Mouse (Mus musculus) kidney, embryonic 15.5 days (tissue): ENCODE results near the gene Slc9a9. TPM values are rescaled to one million over a fixed set of nuclear protein-coding genes. Genes with fewer than 3 reads are reported as not detected.
A peak's percentile ranks its signal among the peaks of the same experiment; 100 is the strongest.

Experiments used
- ATAC-seq: fragments of 200-750 bp; cut with Nextera tagmentation; replicated peaks from 2 replicates; pipeline ENCODE4 v1.8.0; 2017; ENCODE audit warnings: moderate TSS enrichment; ENCODE audit not compliant: low FRiP score
- H3K27ac ChIP-seq: fragments of 300-500 bp; sonication (generic); 2 replicates; pipeline ENCODE4 v1.5.1; 2015; ENCODE audit warnings: mild to moderate bottlenecking, inconsistent platforms
- H3K27me3 ChIP-seq: fragments of 300-500 bp; sonication (generic); 2 replicates; pipeline ENCODE4 v1.6.1; 2015; ENCODE audit warnings: inconsistent platforms
- H3K36me3 ChIP-seq: fragments of 300-500 bp; sonication (generic); 2 replicates; pipeline ENCODE4 v1.6.1; 2015; ENCODE audit warnings: inconsistent platforms
- H3K4me1 ChIP-seq: fragments of 300-500 bp; sonication (generic); 2 replicates; pipeline ENCODE4 v1.6.1; 2015; ENCODE audit warnings: inconsistent platforms
- H3K4me2 ChIP-seq: fragments of 300-500 bp; sonication (generic); 2 replicates; pipeline ENCODE4 v1.6.1; 2015; ENCODE audit warnings: moderate library complexity, mild to moderate bottlenecking, inconsistent platforms
- H3K4me3 ChIP-seq: fragments of 300-500 bp; sonication (generic); replicated peaks from 2 replicates; pipeline ENCODE4 v1.5.1; 2015; ENCODE audit warnings: mild to moderate bottlenecking, inconsistent platforms
- H3K9ac ChIP-seq: fragments of 300-500 bp; sonication (generic); 2 replicates; pipeline ENCODE4 v1.6.1; 2015; ENCODE audit warnings: mild to moderate bottlenecking, inconsistent platforms
- H3K9me3 ChIP-seq: fragments of 300-500 bp; sonication (generic); replicated peaks from 2 replicates; pipeline ENCODE4 v1.6.1; 2016; ENCODE audit warnings: inconsistent platforms
- WGBS: fragments of 180-500 bp; shearing (Covaris S2); methylation state at CpG from one replicate; pipeline ENCODE4 v1.1.7; 2015; ENCODE audit warnings: mixed read lengths; 5-methylcytosine and 5-hydroxymethylcytosine counted together
- polyA plus RNA-seq: library from polyadenylated mRNA; unstranded; fragments of >200 nt; fragmentation: Nextera tagmentation; extraction: Ambion mirVana; gene quantifications from 2 replicates; pipeline ENCODE4 v1.2.1, GENCODE M21; 2015

The Slc9a9 gene
- polyA plus RNA-seq, 1 experiment from 2014 or later, result 4.0 TPM

GRCm38 (mm10) chr9:95157948-95158347 is 488.2 kb downstream of the Slc9a9 start:
- H3K27ac ChIP-seq, result no peak overlapping the region
- H3K4me1 ChIP-seq, result no peaks in the 10 kb centered on the region
- no peak overlapping the region for H3K4me2 ChIP-seq
- H3K27me3 ChIP-seq, result no peaks in the 10 kb centered on the region
- 57% methylated on average over 4 of the region's 4 CpGs for WGBS
- no peak for ATAC-seq
- no peaks in the 10 kb centered on the region for H3K9me3 ChIP-seq
- no peak overlapping the region for H3K4me3 ChIP-seq
- H3K36me3 ChIP-seq, result no peaks in the 10 kb centered on the region
- no peak overlapping the region for H3K9ac ChIP-seq

DNA sequence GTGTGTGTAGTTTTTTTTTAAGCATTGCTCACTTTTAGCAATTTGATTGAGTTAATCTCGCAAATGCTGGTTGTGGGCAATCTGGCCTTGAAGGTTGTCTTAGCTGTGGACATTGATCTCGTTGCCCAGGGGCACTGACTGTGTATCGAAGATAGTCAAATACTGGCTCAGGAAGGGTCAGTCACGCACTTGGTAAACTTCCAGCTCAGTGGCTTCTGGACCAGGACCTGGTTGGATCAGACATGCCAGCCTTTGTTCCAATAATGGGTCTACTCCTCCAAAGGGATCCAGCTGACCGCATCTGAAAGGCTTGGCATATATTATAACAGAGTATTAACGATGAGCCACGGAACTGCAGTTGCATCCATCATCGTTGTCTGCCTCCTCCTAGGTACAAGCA is 489.2 kb downstream of the Slc9a9 start:
- Histone ChIP-seq H3K9ac (no peak overlapping the region), H3K27ac (no peak overlapping the region), H3K36me3 (no peaks in the 10 kb centered on the region), H3K9me3 (no peaks in the 10 kb centered on the region), H3K27me3 (no peaks in the 10 kb centered on the region), H3K4me2 (no peak overlapping the region), H3K4me3 (no peak overlapping the region), H3K4me1 (no peaks in the 10 kb centered on the region)
- ATAC-seq, result no peak
- WGBS, result 92% methylated on average over 8 of the region's 8 CpGs

GRCm38 (mm10) chr9:95160575-95161300 is 491.0 kb downstream of the Slc9a9 start:
- no peak for ATAC-seq
- Histone ChIP-seq H3K27ac (no peak overlapping the region), H3K4me2 (no peak overlapping the region), H3K9me3 (no peaks in the 10 kb centered on the region), H3K4me1 (no peaks in the 10 kb centered on the region), H3K9ac (no peak overlapping the region), H3K36me3 (no peaks in the 10 kb centered on the region), H3K27me3 (no peaks in the 10 kb centered on the region), H3K4me3 (no peak overlapping the region)
- 78% methylated on average over 7 of the region's 7 CpGs for WGBS

- no peak overlapping the region for H3K27ac ChIP-seq
- no peak for ATAC-seq
- no peaks in the 10 kb centered on the region for H3K27me3 ChIP-seq
- H3K4me3 ChIP-seq, result no peak overlapping the region
- 62% methylated on average over 2 of the region's 2 CpGs for WGBS
- no peak overlapping the region for H3K4me2 ChIP-seq
- no peaks in the 10 kb centered on the region for H3K36me3 ChIP-seq
- H3K4me1 ChIP-seq, result no peaks in the 10 kb centered on the region
- H3K9ac ChIP-seq, result no peak overlapping the region
- H3K9me3 ChIP-seq, result no peaks in the 10 kb centered on the region
These were observed 492.0 kb downstream of the Slc9a9 start for GRCm38 (mm10) chr9:95161699-95162098.

DNA sequence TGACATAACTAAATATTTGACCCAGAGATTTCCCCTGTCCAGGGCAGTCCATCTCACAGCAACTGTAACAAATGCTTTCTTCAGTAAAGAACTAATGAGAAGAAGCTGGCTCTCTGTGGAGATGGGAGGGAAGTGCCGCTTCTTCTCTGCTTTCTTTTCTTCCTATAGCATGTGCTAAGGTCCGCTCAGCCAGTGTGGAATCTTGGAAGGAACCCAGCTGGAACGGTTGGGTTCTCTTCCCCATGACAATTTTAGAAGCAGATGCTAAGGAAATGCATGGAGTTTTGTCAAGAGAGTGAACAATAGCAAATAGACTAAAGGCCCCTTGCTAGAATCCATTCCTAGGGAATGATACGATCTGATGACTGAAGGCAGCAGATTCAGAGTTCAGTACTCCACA is 496.5 kb downstream of the Slc9a9 start:
- no peaks in the 10 kb centered on the region for H3K27me3 ChIP-seq
- 0 out of 2 replicates have a peak, but pooled peaks cover 2% of the 10 kb centered on the region for H3K4me1 ChIP-seq
- H3K36me3 ChIP-seq, result no peaks in the 10 kb centered on the region
- 72% methylated on average over 4 of the region's 4 CpGs for WGBS
- no peak for ATAC-seq
- no peak overlapping the region for H3K9ac ChIP-seq
- no peak overlapping the region for H3K4me2 ChIP-seq
- H3K9me3 ChIP-seq, result no peaks in the 10 kb centered on the region
- H3K27ac ChIP-seq, result no peak overlapping the region
- no peak overlapping the region for H3K4me3 ChIP-seq

- H3K4me2 ChIP-seq, result no peak overlapping the region
- no peak overlapping the region for H3K27ac ChIP-seq
- no peaks in the 10 kb centered on the region for H3K36me3 ChIP-seq
- H3K4me3 ChIP-seq, result no peak overlapping the region
- H3K9ac ChIP-seq, result no peak overlapping the region
- H3K27me3 ChIP-seq, result no peaks in the 10 kb centered on the region
- H3K4me1 ChIP-seq, result 0 out of 2 replicates have a peak, but pooled peaks cover 2% of the 10 kb centered on the region
- ATAC-seq, result no peak
- WGBS, result 70% methylated on average over 1 of the region's 1 CpGs
- H3K9me3 ChIP-seq, result no peaks in the 10 kb centered on the region
These were observed 498.1 kb downstream of the Slc9a9 start for GRCm38 (mm10) chr9:95167806-95168205.

DNA sequence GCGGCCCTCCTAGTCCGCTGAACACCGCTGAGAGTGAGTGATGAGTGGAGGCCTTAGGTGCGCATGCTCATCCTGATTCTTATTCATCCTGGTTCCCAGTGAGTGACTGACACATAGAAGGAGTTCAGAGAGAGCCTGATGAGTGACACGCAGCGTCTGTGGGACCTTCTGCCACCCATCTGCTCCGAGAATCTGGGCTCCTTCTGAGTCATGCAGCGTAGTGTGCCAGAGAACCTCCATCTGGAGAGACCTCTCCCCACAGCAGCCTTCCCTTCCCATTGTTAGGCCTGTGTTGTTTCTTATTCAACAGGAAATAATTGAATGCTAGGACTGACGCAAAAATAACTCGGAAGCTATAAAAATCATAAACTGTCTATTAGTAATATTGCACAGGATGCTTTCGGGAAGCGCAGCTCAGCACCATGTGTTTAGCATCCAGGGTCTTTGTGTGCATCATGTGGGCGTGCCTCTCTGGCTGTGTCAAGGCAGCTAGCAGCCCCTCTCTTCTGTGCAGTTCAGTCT is 498.8 kb downstream of the Slc9a9 start:
- Histone ChIP-seq H3K36me3 (no peaks in the 10 kb centered on the region), H3K4me3 (no peak overlapping the region)
- ATAC-seq, result 0 out of 2 replicates have a peak, but pooled peaks have one; percentile 62

DNA sequence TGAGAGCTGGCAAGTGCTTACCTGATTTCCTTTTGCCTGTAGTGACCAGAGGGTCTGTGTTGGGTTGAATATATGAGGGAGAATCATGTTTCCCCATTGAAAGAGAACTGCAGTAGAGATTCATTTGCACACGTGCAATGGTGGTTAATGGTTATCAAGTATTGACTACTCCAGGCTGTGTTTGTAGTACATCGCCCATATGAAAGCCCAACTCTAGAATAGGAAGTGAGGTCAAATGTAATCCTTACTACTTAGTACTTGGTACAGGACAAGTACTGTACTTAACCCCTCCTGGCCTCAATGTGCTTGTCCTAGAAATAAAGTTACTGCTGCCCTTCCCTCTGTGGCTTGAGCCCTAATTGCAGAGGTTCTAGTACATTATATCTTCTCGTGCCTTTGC is 508.5 kb downstream of the Slc9a9 start:
- Histone ChIP-seq H3K4me1 (peaks cover 11% of the 10 kb centered on the region), H3K9ac (no peak overlapping the region), H3K4me3 (no peak overlapping the region), H3K9me3 (no peaks in the 10 kb centered on the region), H3K4me2 (no peak overlapping the region), H3K27ac (no peak overlapping the region), H3K36me3 (no peaks in the 10 kb centered on the region), H3K27me3 (no peaks in the 10 kb centered on the region)
- 89% methylated on average over 3 of the region's 3 CpGs for WGBS
- ATAC-seq, result no peak

More for the DNA sequence above, 498.8 kb downstream of the Slc9a9 start:
- 83% methylated on average over 13 of the region's 13 CpGs for WGBS
- H3K9ac ChIP-seq, result no peak overlapping the region
- H3K27ac ChIP-seq, result no peak overlapping the region
- H3K9me3 ChIP-seq, result no peaks in the 10 kb centered on the region
- 0 out of 2 replicates have a peak, but pooled peaks cover 2% of the 10 kb centered on the region for H3K4me1 ChIP-seq
- no peaks in the 10 kb centered on the region for H3K27me3 ChIP-seq
- no peak overlapping the region for H3K4me2 ChIP-seq

DNA sequence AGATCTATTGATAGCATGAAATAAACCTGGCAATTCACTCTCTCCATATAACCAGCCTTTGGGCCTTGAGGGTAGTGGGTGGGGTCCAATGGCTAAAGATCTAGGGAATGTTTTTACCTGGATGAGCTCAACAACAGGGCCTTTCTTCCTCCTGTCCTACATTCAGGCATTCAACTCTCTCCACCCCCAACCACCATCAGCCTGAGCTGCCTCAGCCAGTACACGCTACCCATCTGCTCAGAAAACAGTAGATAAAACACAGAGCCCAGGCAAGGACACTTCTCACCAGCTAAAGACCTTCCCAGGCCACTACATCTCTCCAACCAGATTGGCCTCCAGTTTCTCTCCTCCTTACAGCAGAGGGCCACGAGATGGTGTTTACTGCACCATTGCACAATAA is 510.3 kb downstream of the Slc9a9 start:
- no peak overlapping the region for H3K27ac ChIP-seq
- no peaks in the 10 kb centered on the region for H3K9me3 ChIP-seq
- no peak overlapping the region for H3K4me3 ChIP-seq
- peaks cover 11% of the 10 kb centered on the region for H3K4me1 ChIP-seq
- no peak overlapping the region for H3K4me2 ChIP-seq
- ATAC-seq, result no peak
- H3K9ac ChIP-seq, result no peak overlapping the region
- 74% methylated on average over 2 of the region's 2 CpGs for WGBS
- H3K27me3 ChIP-seq, result no peaks in the 10 kb centered on the region
- no peaks in the 10 kb centered on the region for H3K36me3 ChIP-seq

- WGBS, result 70% methylated on average over 4 of the region's 4 CpGs
- H3K27ac ChIP-seq, result no peak overlapping the region
These were observed 510.9 kb downstream of the Slc9a9 start for GRCm38 (mm10) chr9:95180569-95180968.

GRCm38 (mm10) chr9:95181241-95182043 is 511.7 kb downstream of the Slc9a9 start:
- Histone ChIP-seq H3K9ac (no peak overlapping the region), H3K27ac (peak overlapping the region; percentile 23; the same call in 1 of the 2 replicates), H3K9me3 (no peaks in the 10 kb centered on the region), H3K4me3 (no peak overlapping the region), H3K27me3 (no peaks in the 10 kb centered on the region), H3K4me1 (peaks cover 16% of the 10 kb centered on the region), H3K4me2 (no peak overlapping the region), H3K36me3 (no peaks in the 10 kb centered on the region)
- WGBS, result 54% methylated on average over 13 of the region's 13 CpGs
- ATAC-seq, result peak; percentile 60; the same call in 1 of the 2 replicates

More at GRCm38 (mm10) chr9:95180569-95180968, 510.9 kb downstream of the Slc9a9 start:
- no peaks in the 10 kb centered on the region for H3K27me3 ChIP-seq
- ATAC-seq, result no peak
- H3K4me2 ChIP-seq, result no peak overlapping the region
- H3K36me3 ChIP-seq, result no peaks in the 10 kb centered on the region
- peaks cover 11% of the 10 kb centered on the region for H3K4me1 ChIP-seq
- H3K4me3 ChIP-seq, result no peak overlapping the region
- no peak overlapping the region for H3K9ac ChIP-seq
- no peaks in the 10 kb centered on the region for H3K9me3 ChIP-seq

- Histone ChIP-seq H3K4me2 (no peak overlapping the region), H3K27ac (no peak overlapping the region), H3K9ac (no peak overlapping the region), H3K4me3 (no peak overlapping the region), H3K9me3 (no peaks in the 10 kb centered on the region), H3K27me3 (no peaks in the 10 kb centered on the region), H3K4me1 (peaks cover 22% of the 10 kb centered on the region), H3K36me3 (no peaks in the 10 kb centered on the region)
- ATAC-seq, result no peak
- WGBS, result 89% methylated on average over 7 of the region's 7 CpGs
These were observed 512.6 kb downstream of the Slc9a9 start for GRCm38 (mm10) chr9:95182272-95182671.
